Mouse (Mus musculus): Measurements from ENCODE around the gene Golga3. TPM values are rescaled to one million over a fixed set of nuclear protein-coding genes. Genes with fewer than 3 reads are reported as not detected.
A peak's percentile ranks its signal among the peaks of the same experiment; 100 is the strongest.

Golga3 gene
- 10 to 100 TPM; 19.7 to 37.2 TPM for polyA plus RNA-seq (2017; shearing (Covaris generic))

- peak; percentile 95 for ATAC-seq
These were observed at the start of gene Golga3 for GRCm38 (mm10) chr5:110176362-110177020. Gene Golga3, plus strand, starts transcription at chr5:110176701.

- peak; percentile 96 for ATAC-seq
These were observed 41.0 kb upstream of the Golga3 start, which contains the start of gene Chfr for GRCm38 (mm10) chr5:110135293-110136086. Gene Chfr, plus strand, starts transcription at chr5:110135842.

- ATAC-seq, result no peak
These were observed 40.4 kb upstream of the Golga3 start for GRCm38 (mm10) chr5:110136087-110136464.

- ATAC-seq, result no peak
These were observed 38.7 kb upstream of the Golga3 start for GRCm38 (mm10) chr5:110137816-110138215.

GRCm38 (mm10) chr5:110139325-110139724 lies 37.2 kb upstream of the Golga3 start:
- no peak for ATAC-seq

GRCm38 (mm10) chr5:110140424-110140823 lies 36.1 kb upstream of the Golga3 start:
- no peak for ATAC-seq

- no peak for ATAC-seq
These were observed 34.2 kb upstream of the Golga3 start for GRCm38 (mm10) chr5:110142309-110142708.

- ATAC-seq, result no peak
These were observed 33.5 kb upstream of the Golga3 start for GRCm38 (mm10) chr5:110143007-110143406.

- ATAC-seq, result no peak
These were observed 7.1 kb upstream of the Golga3 start for GRCm38 (mm10) chr5:110169374-110169773.

GRCm38 (mm10) chr5:110177021-110177420 lies 520 bp downstream of the Golga3 start:
- peak; percentile 25 for ATAC-seq

GRCm38 (mm10) chr5:110178628-110179027 lies 2.1 kb downstream of the Golga3 start:
- ATAC-seq, result no peak

- no peak for ATAC-seq
These were observed 5.2 kb downstream of the Golga3 start for GRCm38 (mm10) chr5:110181716-110182115.

GRCm38 (mm10) chr5:110203164-110203895 lies 26.8 kb downstream of the Golga3 start:
- ATAC-seq, result no peak

- peak; percentile 43 for ATAC-seq
These were observed 28.3 kb downstream of the Golga3 start for GRCm38 (mm10) chr5:110204777-110205176.

- ATAC-seq, result no peak
These were observed 34.8 kb downstream of the Golga3 start for GRCm38 (mm10) chr5:110211312-110211711.

- no peak for ATAC-seq
These were observed 40.3 kb downstream of the Golga3 start for GRCm38 (mm10) chr5:110216780-110217179.

GRCm38 (mm10) chr5:110220331-110220730 lies 43.8 kb downstream of the Golga3 start:
- no peak for ATAC-seq

- ATAC-seq, result no peak
These were observed 46.3 kb downstream of the Golga3 start for GRCm38 (mm10) chr5:110222757-110223156.

- no peak for ATAC-seq
These were observed 48.6 kb downstream of the Golga3 start for GRCm38 (mm10) chr5:110225056-110225455.

GRCm38 (mm10) chr5:110227336-110227883 lies 50.9 kb downstream of the Golga3 start:
- no peak for ATAC-seq

- no peak for ATAC-seq
These were observed 53.9 kb downstream of the Golga3 start for GRCm38 (mm10) chr5:110230401-110230779.

- peak; percentile 89 for ATAC-seq
These were observed 54.4 kb downstream of the Golga3 start, which contains the start of gene Ankle2 for GRCm38 (mm10) chr5:110230780-110231461. Gene Ankle2, plus strand, starts transcription at chr5:110231004.

Measured in CD4-positive, CD25-positive, alpha-beta regulatory T cell, adult 4 months (primary cell).